Mouse (Mus musculus) limb, embryonic 10.5 days (tissue): ENCODE measurements around the gene Nsmf. TPM values are rescaled to one million over a fixed set of nuclear protein-coding genes. Genes with fewer than 3 reads are reported as not detected.

Source experiments
- DNase-seq: peaks from one replicate; pipeline ENCODE4 v3.0.0-alpha.2; 2017; ENCODE audit warnings: low spot score
- H3K27ac ChIP-seq: fragments of 300-500 bp; sonication (generic); 2 replicates; pipeline ENCODE4 v1.5.1; 2016; ENCODE audit warnings: mild to moderate bottlenecking
- H3K27me3 ChIP-seq: fragments of 300-500 bp; sonication (generic); 2 replicates; pipeline ENCODE4 v1.6.1; 2016; ENCODE audit warnings: low read depth, mild to moderate bottlenecking; ENCODE audit not compliant: poor library complexity, severe bottlenecking
- H3K36me3 ChIP-seq: fragments of 300-500 bp; sonication (generic); 2 replicates; pipeline ENCODE4 v1.6.1; 2016; ENCODE audit warnings: mild to moderate bottlenecking, moderate library complexity
- H3K4me1 ChIP-seq: fragments of 300-500 bp; sonication (generic); 2 replicates; pipeline ENCODE4 v1.6.1; 2016
- H3K4me3 ChIP-seq: fragments of 300-500 bp; sonication (generic); 2 replicates; pipeline ENCODE4 v1.5.1; 2016; ENCODE audit warnings: mild to moderate bottlenecking, moderate library complexity
- H3K9me3 ChIP-seq: fragments of 300-500 bp; sonication (generic); replicated peaks from 2 replicates; pipeline ENCODE4 v1.6.1; 2016; ENCODE audit warnings: mild to moderate bottlenecking
- WGBS: fragments of 180-500 bp; shearing (Covaris S2); methylation state at CpG from one replicate; pipeline ENCODE4 v1.1.7; 2016; 5-methylcytosine and 5-hydroxymethylcytosine counted together
- polyA plus RNA-seq: library from polyadenylated mRNA; unstranded; fragments of >200 nt; fragmentation: Nextera tagmentation; extraction: Ambion mirVana; gene quantifications from 2 replicates; pipeline ENCODE4 v1.2.1, GENCODE M21; 2016

Gene Nsmf
- polyA plus RNA-seq, 1 experiment from 2014 or later, result 68.2 TPM

DNA sequence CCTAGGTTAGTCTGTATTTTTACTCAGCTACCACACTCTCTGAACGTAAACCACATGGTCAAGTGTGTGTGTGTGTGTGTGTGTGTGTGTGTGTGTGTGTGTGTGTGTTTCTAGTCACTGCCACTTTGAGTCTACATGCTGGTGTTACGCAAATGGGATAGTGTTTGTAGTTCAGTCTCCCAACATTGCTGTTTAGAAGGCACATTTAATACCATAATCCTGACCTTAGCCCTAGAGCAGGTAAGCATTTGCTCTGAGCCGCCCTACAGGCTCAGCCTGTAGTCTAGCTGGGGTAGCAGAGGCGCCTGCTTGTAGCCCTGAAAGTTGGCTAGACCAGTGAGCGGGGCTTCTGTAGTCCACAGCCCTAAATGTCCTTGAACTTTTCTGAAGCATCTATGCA is 9.4 kb downstream of the Nsmf start:
- 95% methylated on average over 5 of the region's 5 CpGs for WGBS
- H3K36me3 ChIP-seq, result peaks cover 38% of the 10 kb centered on the region
- no peak overlapping the region for H3K27ac ChIP-seq
- 0 out of 2 replicates have a peak, but pooled peaks cover 3% of the 10 kb centered on the region for H3K4me1 ChIP-seq
- H3K27me3 ChIP-seq, result no peaks in the 10 kb centered on the region
- H3K9me3 ChIP-seq, result no peaks in the 10 kb centered on the region
- no peak for DNase-seq
- H3K4me3 ChIP-seq, result no peak overlapping the region

DNA sequence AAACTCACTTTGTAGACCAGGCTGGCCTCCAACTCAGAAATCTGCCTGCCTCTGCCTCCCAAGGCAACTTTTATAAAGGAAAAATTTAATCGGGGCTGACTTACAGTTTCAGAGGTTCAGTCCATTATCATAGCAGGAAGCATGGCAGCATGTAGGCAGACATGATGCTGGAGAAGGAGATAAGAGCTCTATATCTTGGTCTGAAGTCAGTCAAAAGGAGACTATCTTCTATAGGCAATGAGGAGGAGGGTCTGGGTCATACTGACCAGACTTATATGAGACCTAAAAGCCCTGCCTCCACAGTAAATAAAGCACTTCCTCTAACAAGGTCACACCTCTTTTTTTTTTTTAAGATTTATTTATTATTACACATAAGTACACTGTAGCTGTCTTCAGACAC is 10.1 kb downstream of the Nsmf start:
- 93% methylated on average over 1 of the region's 1 CpGs for WGBS
- H3K27me3 ChIP-seq, result no peaks in the 10 kb centered on the region
- H3K4me3 ChIP-seq, result no peak overlapping the region
- no peak for DNase-seq
- no peaks in the 10 kb centered on the region for H3K9me3 ChIP-seq
- H3K27ac ChIP-seq, result no peak overlapping the region
- 0 out of 2 replicates have a peak, but pooled peaks cover 1% of the 10 kb centered on the region for H3K4me1 ChIP-seq
- peaks cover 31% of the 10 kb centered on the region for H3K36me3 ChIP-seq

DNA sequence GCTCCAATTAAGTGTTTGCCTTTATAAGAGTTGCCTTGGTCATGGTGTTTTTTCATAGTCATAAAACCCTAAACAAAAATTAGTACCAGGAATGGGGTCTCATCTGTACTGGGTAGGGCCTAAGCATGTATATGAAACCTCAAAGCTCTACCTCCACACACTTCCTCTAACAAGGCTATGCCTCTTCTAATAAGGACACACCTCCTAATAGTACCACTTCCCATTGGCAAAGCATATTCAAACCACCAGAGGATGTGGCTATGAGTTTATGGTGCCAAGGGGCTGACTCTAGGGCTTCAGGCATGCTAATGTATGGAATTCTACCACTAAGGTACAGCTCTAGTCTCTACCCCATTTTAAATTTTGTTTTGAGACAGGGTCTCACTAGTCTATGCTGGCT is 11.4 kb downstream of the Nsmf start:
- H3K36me3 ChIP-seq, result peaks cover 19% of the 10 kb centered on the region
- no peaks in the 10 kb centered on the region for H3K4me1 ChIP-seq
- H3K9me3 ChIP-seq, result no peaks in the 10 kb centered on the region
- H3K27ac ChIP-seq, result no peak overlapping the region
- no peak overlapping the region for H3K4me3 ChIP-seq
- no peaks in the 10 kb centered on the region for H3K27me3 ChIP-seq
- DNase-seq, result no peak

DNA sequence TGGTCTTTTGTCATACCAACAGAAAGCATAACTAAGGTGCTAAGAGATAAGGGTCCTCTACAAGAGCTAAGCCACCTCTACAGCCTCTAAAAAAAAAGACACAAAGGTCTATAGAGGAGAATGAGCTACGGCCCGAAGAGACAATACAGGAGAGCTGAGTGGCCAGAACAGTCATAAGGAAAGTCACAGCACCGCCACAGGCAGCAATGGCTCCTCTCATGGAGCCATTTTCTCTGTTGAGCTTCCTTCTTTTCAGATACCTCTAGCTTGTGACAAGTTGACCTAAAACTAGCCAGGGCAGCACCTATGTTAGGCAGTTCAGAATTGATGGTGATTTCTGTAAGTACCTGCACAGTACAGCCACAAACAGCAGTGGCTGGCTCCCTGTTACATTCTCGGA is 12.4 kb downstream of the Nsmf start:
- Histone ChIP-seq H3K27ac (no peak overlapping the region), H3K4me3 (no peak overlapping the region), H3K27me3 (no peaks in the 10 kb centered on the region), H3K9me3 (no peaks in the 10 kb centered on the region), H3K36me3 (peaks cover 9% of the 10 kb centered on the region), H3K4me1 (no peaks in the 10 kb centered on the region)
- 91% methylated on average over 4 of the region's 4 CpGs for WGBS
- no peak for DNase-seq

DNA sequence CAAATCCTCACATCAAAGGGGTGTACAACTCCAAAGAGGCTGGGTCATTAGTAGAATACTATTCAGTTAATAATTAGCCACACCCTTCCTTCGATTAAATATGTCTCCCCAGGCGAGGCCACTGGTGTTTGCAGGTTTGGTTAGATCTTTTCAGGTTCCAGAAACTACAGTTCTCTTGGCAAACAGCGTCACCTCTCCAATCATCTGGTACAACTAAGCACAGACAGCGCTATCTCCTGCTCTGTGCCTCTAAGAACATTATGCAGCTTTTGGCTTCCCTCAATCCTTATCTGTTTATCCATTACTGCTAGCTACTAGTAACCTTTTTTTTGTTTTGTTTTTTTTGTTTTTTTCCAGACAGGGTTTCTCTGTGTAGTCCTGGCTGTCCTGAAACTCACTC is 15.4 kb downstream of the Nsmf start:
- Histone ChIP-seq H3K36me3 (no peaks in the 10 kb centered on the region), H3K4me3 (no peak overlapping the region), H3K27ac (no peak overlapping the region), H3K27me3 (no peaks in the 10 kb centered on the region), H3K4me1 (no peaks in the 10 kb centered on the region), H3K9me3 (no peaks in the 10 kb centered on the region)
- 89% methylated on average over 4 of the region's 4 CpGs for WGBS
- DNase-seq, result no peak

DNA sequence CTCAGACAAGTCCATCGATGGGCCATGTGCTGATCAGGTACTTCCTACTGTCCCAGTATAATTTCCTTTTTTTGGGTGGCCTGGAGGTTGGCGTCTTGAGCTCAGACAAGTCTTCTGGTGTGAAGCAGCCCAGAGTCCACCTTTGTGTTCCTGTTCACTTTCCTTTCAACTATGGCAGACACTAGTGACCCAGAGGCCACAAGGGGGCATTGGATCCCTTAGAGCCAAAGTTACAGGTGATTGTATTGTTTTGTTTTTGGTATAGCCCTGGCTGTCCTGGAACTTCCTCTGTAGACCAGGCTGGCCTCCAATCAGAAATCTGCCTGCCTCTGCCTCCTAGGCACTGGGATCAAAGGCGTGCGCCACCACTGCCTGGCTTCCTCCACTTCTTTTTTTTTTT is 18.2 kb downstream of the Nsmf start:
- Histone ChIP-seq H3K4me3 (no peak overlapping the region), H3K27me3 (no peaks in the 10 kb centered on the region), H3K27ac (no peak overlapping the region), H3K36me3 (no peaks in the 10 kb centered on the region), H3K9me3 (no peaks in the 10 kb centered on the region), H3K4me1 (no peaks in the 10 kb centered on the region)
- WGBS, result 97% methylated on average over 4 of the region's 4 CpGs
- DNase-seq, result no peak

DNA sequence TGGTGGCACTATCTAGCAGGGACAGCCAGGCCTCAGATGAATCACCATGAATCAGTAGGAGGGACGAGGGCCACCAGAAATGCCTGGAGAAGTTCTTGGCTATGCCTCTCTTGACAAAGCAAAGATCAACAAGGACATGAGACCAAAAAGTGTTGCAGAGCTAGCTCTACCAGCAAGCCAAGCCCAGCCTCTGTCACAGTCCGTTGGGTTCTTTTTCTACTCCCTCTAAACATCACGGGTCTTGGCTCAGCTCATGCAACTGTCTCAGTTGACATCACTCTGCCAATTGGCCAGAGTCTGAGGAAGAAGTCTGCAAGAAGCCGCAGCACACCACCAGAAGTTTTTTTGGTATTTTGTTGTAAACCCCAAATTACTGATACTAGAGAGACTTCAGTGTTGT is 21.4 kb downstream of the Nsmf start:
- DNase-seq, result no peak
- H3K9me3 ChIP-seq, result no peaks in the 10 kb centered on the region
- no peaks in the 10 kb centered on the region for H3K36me3 ChIP-seq
- no peak overlapping the region for H3K27ac ChIP-seq
- no peaks in the 10 kb centered on the region for H3K4me1 ChIP-seq
- 66% methylated on average over 4 of the region's 4 CpGs for WGBS
- no peaks in the 10 kb centered on the region for H3K27me3 ChIP-seq
- no peak overlapping the region for H3K4me3 ChIP-seq

DNA sequence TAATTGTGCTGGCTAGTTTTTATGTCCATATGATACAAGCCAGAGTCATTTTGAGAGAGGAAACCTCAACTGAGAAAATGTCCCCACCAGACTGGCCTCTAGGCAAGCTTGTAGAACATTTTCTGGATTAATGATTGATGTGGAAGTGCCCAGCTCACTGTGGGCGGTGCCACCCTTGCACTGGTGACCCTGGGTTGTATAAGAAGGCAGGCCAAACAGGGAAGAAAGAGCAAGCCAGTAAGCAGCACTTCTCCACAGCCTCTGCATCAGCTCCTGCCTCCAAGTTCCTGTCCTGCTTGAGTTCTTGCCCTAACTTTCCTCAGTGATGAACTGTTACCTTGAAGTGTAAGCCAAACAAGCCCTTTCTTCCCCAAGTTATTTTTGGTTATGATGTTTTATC is 24.8 kb downstream of the Nsmf start:
- no peak overlapping the region for H3K4me3 ChIP-seq
- no peaks in the 10 kb centered on the region for H3K9me3 ChIP-seq
- WGBS, result 80% methylated on average over 1 of the region's 1 CpGs
- no peaks in the 10 kb centered on the region for H3K4me1 ChIP-seq
- H3K27me3 ChIP-seq, result no peaks in the 10 kb centered on the region
- no peaks in the 10 kb centered on the region for H3K36me3 ChIP-seq
- H3K27ac ChIP-seq, result no peak overlapping the region
- DNase-seq, result no peak

DNA sequence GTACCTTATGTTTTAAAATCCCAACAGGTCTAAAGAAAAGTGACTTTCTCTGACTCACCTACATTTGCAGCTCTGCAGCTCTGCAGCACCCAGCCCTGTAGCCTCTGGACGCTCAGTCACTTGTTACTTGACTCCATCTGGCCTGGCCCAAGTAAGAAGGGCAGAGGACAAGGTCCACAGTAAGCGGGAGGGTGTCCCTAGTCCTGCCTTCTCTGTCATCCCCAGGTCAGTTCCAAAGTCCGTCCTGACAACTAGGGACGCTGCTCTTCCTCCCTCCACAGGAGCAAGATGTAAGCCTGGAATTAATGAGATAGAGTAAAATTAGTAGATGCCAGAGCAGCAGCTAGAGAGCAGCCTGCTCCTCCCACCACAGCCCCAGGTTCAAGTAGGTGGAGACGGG is 25.9 kb downstream of the Nsmf start, which contains the start of gene Entpd8:
Gene Entpd8, plus strand, starts transcription at position 229 of the 400 bp plus-strand sequence.
- WGBS, result 60% methylated on average over 5 of the region's 5 CpGs
- Histone ChIP-seq H3K27me3 (no peaks in the 10 kb centered on the region), H3K36me3 (no peaks in the 10 kb centered on the region), H3K4me1 (no peaks in the 10 kb centered on the region), H3K9me3 (no peaks in the 10 kb centered on the region), H3K4me3 (no peak within 1 kb of the TSS), H3K27ac (no peak within 1 kb of the TSS)
- no peak for DNase-seq

DNA sequence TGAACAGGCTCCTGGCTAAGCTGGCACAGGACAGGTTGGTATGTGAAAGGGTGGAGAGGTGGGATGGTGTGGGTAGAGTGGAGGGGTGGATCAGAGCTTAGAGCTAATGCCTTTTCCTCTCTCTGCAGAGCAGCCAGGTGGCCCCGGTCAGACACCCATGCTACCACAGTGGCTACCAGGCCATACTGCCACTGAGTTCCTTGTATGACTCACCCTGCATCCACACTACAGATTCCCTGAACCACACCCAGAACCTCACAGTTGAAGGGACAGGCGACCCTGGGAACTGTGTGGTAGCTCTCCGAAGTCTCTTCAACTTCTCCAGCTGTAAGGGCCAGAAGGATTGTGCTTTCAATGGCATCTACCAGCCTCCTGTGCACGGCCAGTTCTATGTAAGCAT is 29.5 kb downstream of the Nsmf start:
- H3K4me3 ChIP-seq, result no peak overlapping the region
- H3K9me3 ChIP-seq, result no peaks in the 10 kb centered on the region
- no peaks in the 10 kb centered on the region for H3K36me3 ChIP-seq
- no peaks in the 10 kb centered on the region for H3K4me1 ChIP-seq
- no peak for DNase-seq
- no peak overlapping the region for H3K27ac ChIP-seq
- 89% methylated on average over 4 of the region's 4 CpGs for WGBS
- H3K27me3 ChIP-seq, result no peaks in the 10 kb centered on the region

DNA sequence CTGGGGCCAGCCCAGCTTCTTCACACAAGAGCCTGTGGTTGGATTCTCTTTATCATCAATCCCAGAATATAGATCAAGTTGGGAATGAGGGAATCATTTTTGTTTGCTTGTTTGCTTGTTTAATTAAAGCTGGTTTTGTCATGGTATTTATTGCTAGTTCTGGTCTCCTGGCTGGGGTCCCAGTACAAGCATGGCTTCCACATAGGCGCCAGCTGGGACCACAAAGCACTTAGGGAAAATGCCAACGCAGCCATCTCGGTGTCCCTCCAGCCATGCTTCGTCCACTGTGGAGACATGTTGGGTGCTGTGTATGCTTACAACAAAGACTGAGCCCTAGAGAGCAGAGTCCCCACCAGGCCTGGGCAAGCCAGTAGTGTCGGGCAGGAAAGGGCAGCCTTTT is 31.4 kb downstream of the Nsmf start:
- Histone ChIP-seq H3K4me1 (no peaks in the 10 kb centered on the region), H3K27ac (no peak overlapping the region), H3K4me3 (no peak overlapping the region), H3K36me3 (no peaks in the 10 kb centered on the region), H3K27me3 (no peaks in the 10 kb centered on the region), H3K9me3 (no peaks in the 10 kb centered on the region)
- DNase-seq, result no peak
- WGBS, result 88% methylated on average over 5 of the region's 5 CpGs

DNA sequence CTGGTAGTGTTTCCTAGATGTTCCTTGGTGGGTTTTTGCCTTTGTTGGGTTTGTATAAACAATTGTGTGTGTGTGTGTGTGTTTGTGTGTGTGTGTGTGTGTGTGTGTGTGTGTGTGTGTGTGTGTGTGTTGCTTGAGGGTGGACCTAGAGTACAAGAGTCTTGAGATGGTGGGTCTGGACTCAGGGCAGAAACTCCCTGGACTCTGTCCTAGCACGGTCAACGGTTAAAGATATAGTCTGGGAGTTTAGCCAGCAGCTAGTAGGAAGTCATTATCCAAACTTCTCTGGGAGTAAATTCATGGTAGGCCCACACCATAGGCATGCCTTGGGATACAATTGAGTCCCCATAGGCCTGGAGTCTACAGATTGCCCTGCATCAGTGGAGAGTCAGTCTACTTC is 33.7 kb downstream of the Nsmf start:
- 0 out of 2 replicates have a peak, but pooled peaks cover under 1% of the 10 kb centered on the region for H3K27me3 ChIP-seq
- no peaks in the 10 kb centered on the region for H3K4me1 ChIP-seq
- H3K36me3 ChIP-seq, result no peaks in the 10 kb centered on the region
- no peak overlapping the region for H3K4me3 ChIP-seq
- H3K9me3 ChIP-seq, result no peaks in the 10 kb centered on the region
- DNase-seq, result no peak
- WGBS, result 97% methylated on average over 2 of the region's 2 CpGs
- H3K27ac ChIP-seq, result no peak overlapping the region

DNA sequence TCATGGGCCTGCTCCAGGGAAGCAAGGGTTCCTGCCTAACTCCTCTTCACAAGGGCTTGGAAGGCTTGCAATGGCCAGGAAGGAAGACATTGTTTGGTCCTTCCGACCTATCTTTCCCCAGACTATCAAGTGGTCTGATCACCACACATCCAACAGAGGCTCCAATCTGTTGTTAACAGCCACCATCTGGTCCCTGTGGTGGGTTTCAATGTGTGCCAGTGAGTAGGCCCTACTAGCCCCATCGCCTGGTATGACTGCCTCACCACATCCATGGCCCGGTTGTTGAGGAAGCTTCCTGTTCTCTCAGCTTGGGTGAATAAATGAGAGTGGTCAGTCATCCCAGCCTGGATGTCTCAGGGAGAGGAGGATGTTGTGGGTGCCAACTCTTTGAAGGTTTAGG is 34.5 kb downstream of the Nsmf start:
- H3K4me1 ChIP-seq, result no peaks in the 10 kb centered on the region
- no peak overlapping the region for H3K4me3 ChIP-seq
- H3K36me3 ChIP-seq, result no peaks in the 10 kb centered on the region
- H3K27ac ChIP-seq, result no peak overlapping the region
- 83% methylated on average over 3 of the region's 3 CpGs for whole genome bisulfite sequencing
- peaks cover 6% of the 10 kb centered on the region; the same call in 1 of the 2 replicates for H3K27me3 ChIP-seq
- no peak for DNase-seq
- H3K9me3 ChIP-seq, result no peaks in the 10 kb centered on the region

DNA sequence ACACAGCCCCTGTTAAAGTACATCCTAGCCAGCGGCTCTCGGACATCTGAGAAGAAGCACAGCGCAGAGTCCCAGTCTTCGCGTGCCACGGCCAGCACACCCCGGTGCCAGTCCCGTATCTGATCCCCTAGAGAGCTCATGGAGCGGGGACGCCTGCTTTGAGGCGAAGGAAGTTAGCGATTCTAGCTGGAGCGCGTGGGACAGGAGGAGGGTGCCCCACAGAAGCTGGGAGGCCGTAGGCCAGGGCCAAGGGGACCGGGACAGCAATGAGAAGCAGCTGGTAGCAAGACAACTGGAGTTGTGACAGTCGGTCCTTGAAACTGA is 40.6 kb downstream of the Nsmf start:
- Histone ChIP-seq H3K27ac (no peak overlapping the region; the same call in 1 of the 2 replicates), H3K4me3 (peak overlapping the region; percentile 24), H3K27me3 (peaks cover 27% of the 10 kb centered on the region), H3K36me3 (no peaks in the 10 kb centered on the region), H3K4me1 (peaks cover 11% of the 10 kb centered on the region), H3K9me3 (no peaks in the 10 kb centered on the region)
- 37% methylated on average over 17 of the region's 17 CpGs for WGBS
- no peak for DNase-seq
